Mouse (Mus musculus) thymus, adult 2 months (tissue): ENCODE data around the gene Mgam. TPM values are rescaled to one million over a fixed set of nuclear protein-coding genes. Genes with fewer than 3 reads are reported as not detected.
"Not testable (repeated sequence)": the region's sequence is repeated elsewhere in the genome, so short reads cannot be mapped to it uniquely, and the experiment has no call there.

Experiments used
- DNase-seq: peaks from one replicate; pipeline ENCODE4 v3.0.0; 2021
- H3K27ac ChIP-seq: fragments of 200-500 bp; 2 replicates; pipeline ENCODE4 v1.5.1; 2012; ENCODE audit warnings: low read length, control low read depth; ENCODE audit not compliant: control insufficient read depth, insufficient read depth
- H3K27me3 ChIP-seq: fragments of 200-500 bp; 2 replicates; pipeline ENCODE4 v1.6.1; 2012; ENCODE audit warnings: mild to moderate bottlenecking, low read length, moderate library complexity, mixed read lengths; ENCODE audit not compliant: control insufficient read depth, insufficient read depth
- H3K36me3 ChIP-seq: fragments of 200-500 bp; 2 replicates; pipeline ENCODE4 v1.6.1; 2012; ENCODE audit warnings: mild to moderate bottlenecking, low read length, moderate library complexity; ENCODE audit not compliant: control insufficient read depth, insufficient read depth
- H3K4me1 ChIP-seq: fragments of 200-500 bp; replicated peaks from 2 replicates; pipeline ENCODE4 v1.6.1; 2012; ENCODE audit warnings: low read length; ENCODE audit not compliant: control insufficient read depth, insufficient read depth
- H3K4me3 ChIP-seq: fragments of 200-500 bp; 2 replicates; pipeline ENCODE4 v1.5.1; 2012; ENCODE audit warnings: mild to moderate bottlenecking, low read length, control low read depth, moderate library complexity; ENCODE audit not compliant: control insufficient read depth, insufficient read depth
- CTCF ChIP-seq: fragments of 200-500 bp; IDR thresholded peaks from 2 replicates; pipeline ENCODE4 v1.5.1; 2012; ENCODE audit warnings: mild to moderate bottlenecking, control low read depth, low read length, moderate library complexity, borderline replicate concordance; ENCODE audit not compliant: control insufficient read depth, poor library complexity, insufficient read depth; ENCODE audit errors: extremely low read depth
- POLR2A ChIP-seq: fragments of 200-500 bp; IDR thresholded peaks from 2 replicates; pipeline ENCODE4 v1.6.1; 2012; ENCODE audit warnings: mild to moderate bottlenecking, low read length, control low read depth, moderate library complexity; ENCODE audit not compliant: control insufficient read depth, poor library complexity, insufficient read depth; ENCODE audit errors: extremely low read depth
- WGBS: fragments of 180-500 bp; shearing (Covaris S2); methylation state at CpG from one replicate; pipeline ENCODE4 v1.1.7; 2018; 5-methylcytosine and 5-hydroxymethylcytosine counted together
- polyA plus RNA-seq: library from polyadenylated mRNA; depleted of rRNA; stranded (reverse); fragments of >200 nt; gene quantifications from 2 replicates; pipeline ENCODE4 v1.2.3, GENCODE M21; 2012

Mgam gene
- polyA plus RNA-seq, 1 experiment: 1.6 TPM

DNA sequence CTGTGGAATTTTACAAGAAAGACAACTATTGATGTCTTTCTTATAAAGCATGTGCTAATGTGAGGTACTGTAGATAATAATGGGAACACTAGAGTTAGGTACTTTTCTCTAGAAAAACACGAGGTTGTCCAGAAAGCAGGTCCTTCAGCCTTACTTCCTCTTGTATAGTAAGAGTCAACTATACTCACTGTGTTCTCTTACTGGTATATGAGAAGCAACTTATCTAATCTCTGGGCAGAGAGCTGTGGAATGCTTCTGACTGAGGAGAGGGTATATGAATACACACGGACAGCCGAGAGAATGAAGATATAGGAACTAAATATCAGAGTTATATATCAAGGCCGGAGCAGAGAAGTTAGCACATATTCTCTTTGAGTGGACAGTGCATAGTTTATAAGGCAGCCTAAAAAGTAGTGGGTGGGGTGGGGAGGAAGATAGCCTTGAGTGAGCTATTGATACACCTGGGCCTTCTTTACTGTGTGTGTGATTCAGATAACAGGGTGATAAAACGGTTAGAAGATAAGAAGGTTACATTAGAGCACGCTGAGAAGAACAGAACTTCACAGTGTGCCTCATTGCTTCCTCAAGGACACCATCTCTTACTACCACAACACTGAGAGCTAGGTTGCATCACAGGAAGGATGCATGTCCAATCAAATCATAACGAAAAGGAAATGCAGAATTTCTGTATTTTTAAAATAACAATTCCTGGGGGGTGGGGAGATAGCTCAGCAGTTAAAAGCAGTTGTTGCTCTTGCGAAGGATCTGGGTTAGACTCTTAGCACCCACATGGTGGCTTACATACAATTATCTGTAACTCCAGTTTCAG, 12.3 kb downstream of the Mgam start:
- Histone ChIP-seq H3K4me3 (no peak overlapping the region), H3K27me3 (no peaks in the 10 kb centered on the region), H3K27ac (no peak overlapping the region), H3K4me1 (no peaks in the 10 kb centered on the region), H3K36me3 (no peaks in the 10 kb centered on the region)
- TF ChIP-seq POLR2A: no peak
- TF ChIP-seq CTCF: no peak
- DNase-seq: no peak
- WGBS: 87% methylated on average over 8 of the region's 8 CpGs

DNA sequence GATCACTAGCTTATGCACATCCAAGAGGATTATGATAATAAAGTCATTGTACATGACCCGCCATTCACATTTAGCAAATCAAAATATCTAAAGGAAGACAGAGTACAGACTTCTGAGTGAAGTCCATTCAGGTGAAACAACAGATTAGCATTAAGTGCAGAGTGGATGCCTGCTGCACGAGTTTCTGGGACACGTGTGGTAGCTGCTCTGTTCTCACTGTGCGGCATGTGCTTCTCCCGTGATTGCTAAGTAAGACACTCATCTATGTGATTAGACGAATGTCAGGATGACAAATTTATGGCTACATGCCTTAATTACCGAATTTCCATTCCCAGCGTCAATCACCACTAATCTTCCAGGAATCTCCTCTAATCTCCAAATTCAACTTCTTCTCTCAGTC, 17.1 kb downstream of the Mgam start:
- no peak for TF ChIP-seq POLR2A
- no peak for TF ChIP-seq CTCF
- H3K4me3 ChIP-seq: no peak overlapping the region
- WGBS: 93% methylated on average over 8 of the region's 8 CpGs
- H3K4me1 ChIP-seq: no peaks in the 10 kb centered on the region
- no peaks in the 10 kb centered on the region for H3K36me3 ChIP-seq
- no peak overlapping the region for H3K27ac ChIP-seq
- no peaks in the 10 kb centered on the region for H3K27me3 ChIP-seq
- DNase-seq: no peak

DNA sequence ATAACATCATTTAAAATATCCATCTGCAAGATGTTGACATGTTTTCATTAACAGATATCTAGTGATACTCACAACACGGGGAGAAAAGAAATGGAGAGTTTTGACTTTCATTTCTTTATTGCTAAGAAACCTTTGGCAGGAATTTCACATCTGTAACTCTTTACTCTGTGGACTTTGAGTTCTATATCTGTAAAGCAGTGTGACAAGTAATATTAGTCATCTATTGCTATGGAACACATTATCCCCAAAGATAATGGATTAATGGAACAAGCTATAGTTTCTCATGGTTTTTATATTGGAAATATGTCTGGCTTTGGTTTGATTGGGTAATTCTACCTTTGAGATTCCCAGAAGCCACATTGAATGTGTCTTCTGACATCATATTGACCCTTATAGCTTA, 22.3 kb downstream of the Mgam start:
- no peak overlapping the region for H3K4me3 ChIP-seq
- no peak for DNase-seq
- H3K4me1 ChIP-seq: no peaks in the 10 kb centered on the region
- TF ChIP-seq POLR2A (no peak), CTCF (no peak)
- H3K36me3 ChIP-seq: no peaks in the 10 kb centered on the region
- WGBS: 97% methylated on average over 1 of the region's 1 CpGs
- no peak overlapping the region for H3K27ac ChIP-seq
- no peaks in the 10 kb centered on the region for H3K27me3 ChIP-seq

DNA sequence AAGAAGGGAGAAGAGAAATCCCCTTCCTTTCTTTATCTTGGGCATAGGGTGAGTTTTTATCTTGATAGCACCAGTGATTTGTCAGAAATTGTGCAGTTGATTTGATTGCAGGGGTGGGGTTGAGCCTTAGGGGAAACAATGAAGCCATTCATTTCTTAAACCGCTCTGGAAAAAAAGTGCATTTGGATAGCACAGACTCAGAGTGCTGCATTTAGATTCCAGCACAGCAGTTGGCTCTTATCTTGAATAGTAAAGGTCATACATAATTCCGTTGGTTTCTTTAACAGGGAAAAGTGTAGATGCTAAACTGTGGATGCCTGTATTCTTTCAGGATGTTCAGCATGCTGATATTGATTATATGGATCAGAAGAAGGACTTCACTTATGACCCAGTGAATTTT, 32.3 kb downstream of the Mgam start:
- H3K27ac ChIP-seq: no peak overlapping the region
- H3K36me3 ChIP-seq: no peaks in the 10 kb centered on the region
- no peak overlapping the region for H3K4me3 ChIP-seq
- 95% methylated on average over 2 of the region's 2 CpGs for WGBS
- H3K4me1 ChIP-seq: no peaks in the 10 kb centered on the region
- TF ChIP-seq POLR2A: no peak
- no peak for TF ChIP-seq CTCF
- H3K27me3 ChIP-seq: no peaks in the 10 kb centered on the region
- no peak for DNase-seq

DNA sequence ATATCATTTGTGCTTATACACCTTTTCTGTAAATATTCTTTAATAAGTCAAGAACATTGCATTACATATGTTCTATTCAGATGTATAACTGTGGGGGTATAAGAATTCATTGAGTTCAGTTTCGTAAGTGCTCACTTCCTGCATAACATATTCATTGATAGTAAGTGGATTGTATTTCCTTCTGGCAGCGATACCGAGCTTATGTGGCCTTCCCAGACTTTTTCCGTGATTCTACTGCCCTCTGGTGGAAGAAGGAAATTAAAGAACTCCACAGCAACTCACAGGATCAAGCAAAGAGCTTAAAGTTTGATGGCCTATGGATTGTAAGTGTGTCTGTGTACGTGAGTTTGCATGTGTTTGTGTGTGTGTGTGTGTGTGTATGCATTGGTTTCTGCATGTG, 60.5 kb downstream of the Mgam start:
- Histone ChIP-seq H3K4me3 (no peak overlapping the region), H3K27ac (no peak overlapping the region), H3K36me3 (no peaks in the 10 kb centered on the region), H3K4me1 (no peaks in the 10 kb centered on the region), H3K27me3 (no peaks in the 10 kb centered on the region)
- 13% methylated on average over 5 of the region's 5 CpGs for WGBS
- peak; percentile 18 for DNase-seq
- no peak for TF ChIP-seq POLR2A
- no peak for TF ChIP-seq CTCF

DNA sequence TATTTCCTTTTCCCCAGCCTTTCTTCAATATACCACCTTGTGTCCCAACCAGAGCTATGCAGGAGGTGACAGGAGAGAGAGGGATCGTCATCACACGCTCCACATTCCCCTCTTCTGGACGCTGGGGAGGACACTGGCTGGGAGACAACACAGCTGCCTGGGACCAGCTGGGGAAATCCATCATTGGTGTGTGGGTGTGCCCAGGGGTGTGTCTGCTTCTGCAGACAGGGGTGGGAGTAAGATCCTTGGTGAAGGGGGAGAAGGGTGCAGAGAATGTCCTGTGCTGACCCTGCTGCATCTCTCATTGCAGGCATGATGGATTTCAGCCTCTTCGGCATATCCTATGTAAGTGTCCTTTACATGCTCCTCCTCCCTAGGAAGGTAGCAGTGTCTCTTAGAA, 63.4 kb downstream of the Mgam start:
- not testable (repeated sequence) for DNase-seq, H3K36me3 ChIP-seq, H3K4me3 ChIP-seq, H3K27ac ChIP-seq, H3K27me3 ChIP-seq, H3K4me1 ChIP-seq
- WGBS: 81% methylated on average over 4 of the region's 4 CpGs

DNA sequence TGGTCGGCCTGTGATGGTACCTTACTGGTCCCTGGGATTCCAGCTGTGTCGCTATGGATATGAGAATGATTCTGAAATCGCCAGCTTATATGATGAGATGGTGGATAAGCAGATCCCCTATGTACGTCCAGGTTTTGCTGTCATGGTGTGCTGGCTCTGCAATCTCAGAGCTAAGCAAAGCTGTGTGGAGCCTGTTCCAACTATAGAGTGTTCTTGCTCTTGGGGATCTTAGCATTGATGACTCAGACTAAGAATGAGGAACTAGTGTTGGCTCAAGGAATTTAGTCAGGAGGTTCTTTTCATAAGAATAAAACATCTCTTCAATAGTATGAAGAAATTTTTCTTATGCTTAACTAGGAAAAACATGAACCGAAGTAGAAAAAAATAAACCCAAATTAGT, 84.9 kb downstream of the Mgam start:
- H3K4me3 ChIP-seq, DNase-seq, H3K27ac ChIP-seq, H3K36me3 ChIP-seq, H3K4me1 ChIP-seq, H3K27me3 ChIP-seq: not testable (repeated sequence)
- 94% methylated on average over 5 of the region's 5 CpGs for WGBS
